Mouse (Mus musculus) megakaryocyte, embryonic 14.5 days (primary cell): ENCODE results near the gene Gm42957.

ENCODE experiments used
- FLI1 ChIP-seq: IDR thresholded peaks from 2 replicates; pipeline ENCODE4 v1.6.1; 2012; ENCODE audit warnings: low read length, inconsistent platforms, mixed read lengths
- GATA1 ChIP-seq: IDR thresholded peaks from 3 replicates; pipeline ENCODE4 v1.6.1; 2012; ENCODE audit warnings: mixed read lengths, low read length, inconsistent platforms, borderline replicate concordance

GRCm38 (mm10) chr3:96671519-96671918 is 36.2 kb downstream of the Gm42957 start:
- TF ChIP-seq GATA1, result no peak
- no peak for TF ChIP-seq FLI1
